ENCODE assay signal across 9 mouse cellular contexts in the genomic region with DNA sequence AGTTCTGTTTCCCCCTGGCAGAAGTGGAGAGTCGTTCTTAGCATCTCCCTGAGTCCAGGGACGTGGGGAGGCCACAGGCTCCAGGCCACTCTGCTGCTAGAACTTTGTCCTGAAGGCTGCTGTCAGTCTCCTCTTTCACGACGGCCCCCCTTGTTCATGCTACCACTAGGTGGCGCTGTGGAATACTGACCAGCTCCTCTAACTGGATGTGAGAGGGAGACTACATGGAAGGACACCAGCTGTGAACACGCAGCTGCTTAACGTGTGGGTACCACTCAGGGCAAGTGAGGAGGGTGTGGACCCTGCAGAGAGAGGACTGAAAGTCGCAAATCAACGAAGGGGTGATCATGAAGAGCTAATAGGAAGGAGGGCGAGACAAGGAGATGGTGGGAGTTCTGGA. TPM values are rescaled to one million over a fixed set of nuclear protein-coding genes. Genes with fewer than 3 reads are reported as not detected.
DNase-seq lines count a peak whose midpoint lies in the region; ATAC-seq and TF ChIP-seq lines count a peak whose summit lies in the region.
"Had no signal": no experiment of that assay in that cellular context is flagged by ENCODE, and none has a peak within 500 bp of the region (broad histone marks: within the 10 kb centered on the region; RNA-seq: fewer than 3 reads in every experiment).

No protein-coding gene starts in this region.

- ATAC-seq in midbrain, embryonic 11.5 days (ENCODE audit: low FRiP score): no peak
- no peak for ATAC-seq in midbrain, embryonic 15.5 days (replicated peaks)
- ATAC-seq in embryonic facial prominence, embryonic 14.5 days (ENCODE audit: low read depth): no peak

- 13% methylated on average over 10 of the region's 10 CpGs for WGBS in midbrain, embryonic 11.5 days
- 9% methylated on average over 10 of the region's 10 CpGs for WGBS in midbrain, embryonic 15.5 days
- 13% methylated on average over 10 of the region's 10 CpGs for WGBS in bone marrow, adult 2 months
- WGBS in embryonic facial prominence, embryonic 14.5 days: 15% methylated on average over 10 of the region's 10 CpGs
- 13% methylated on average over 10 of the region's 10 CpGs for WGBS in small intestine, adult 2 months

- no peak for TF ChIP-seq POLR2A in bone marrow, adult 2 months (IDR thresholded peaks at IDR 0.05; ENCODE audit: borderline replicate concordance, control insufficient read depth, low read depth, low read length)
- TF ChIP-seq POLR2A in small intestine, adult 2 months (IDR thresholded peaks at IDR 0.05; ENCODE audit: low read depth, low read length): 0 out of 2 replicates have a peak, but pooled peaks have one; percentile 23

- no peaks in the 10 kb centered on the region for H3K9me3 ChIP-seq in midbrain, embryonic 11.5 days (ENCODE audit: control insufficient read depth, low read length)
- H3K9me3 ChIP-seq in midbrain, embryonic 15.5 days: no peaks in the 10 kb centered on the region
- no peaks in the 10 kb centered on the region for H3K9me3 ChIP-seq in embryonic facial prominence, embryonic 14.5 days (ENCODE audit: control insufficient read depth, low read length)
- H3K9me3 ChIP-seq: stomach, embryonic 15.5 days had no signal

- H3K4me1 ChIP-seq in midbrain, embryonic 11.5 days (ENCODE audit: control insufficient read depth, insufficient read depth, low read length): 0 out of 2 replicates have a peak, but pooled peaks cover 2% of the 10 kb centered on the region
- peaks cover 16% of the 10 kb centered on the region for H3K4me1 ChIP-seq in midbrain, embryonic 15.5 days
- no peaks in the 10 kb centered on the region for H3K4me1 ChIP-seq in bone marrow, adult 2 months (ENCODE audit: control insufficient read depth, insufficient read depth, low read length)
- peaks cover 8% of the 10 kb centered on the region; the same call in 1 of the 2 replicates for H3K4me1 ChIP-seq in embryonic facial prominence, embryonic 14.5 days (ENCODE audit: control insufficient read depth, insufficient read depth, low read length)
- H3K4me1 ChIP-seq in small intestine, adult 2 months (ENCODE audit: control insufficient read depth, insufficient read depth, insufficient read length, low read length): peaks cover 4% of the 10 kb centered on the region

- no peak overlapping the region for H3K4me2 ChIP-seq in midbrain, embryonic 11.5 days
- no peak overlapping the region for H3K4me2 ChIP-seq in midbrain, embryonic 15.5 days
- H3K4me2 ChIP-seq in embryonic facial prominence, embryonic 14.5 days (ENCODE audit: low read depth, low read length): no peak overlapping the region
- H3K4me2 ChIP-seq: stomach, embryonic 15.5 days had no signal

- H3K36me3 ChIP-seq in midbrain, embryonic 11.5 days (ENCODE audit: control insufficient read depth, insufficient read depth, low read length): no peaks in the 10 kb centered on the region
- H3K36me3 ChIP-seq in midbrain, embryonic 15.5 days (replicated peaks): no peaks in the 10 kb centered on the region
- H3K36me3 ChIP-seq in embryonic facial prominence, embryonic 14.5 days (ENCODE audit: control insufficient read depth, insufficient read depth, low read length): no peaks in the 10 kb centered on the region
- H3K36me3 ChIP-seq in small intestine, adult 2 months (ENCODE audit: control insufficient read depth, insufficient read depth, low read length): no peaks in the 10 kb centered on the region
- H3K36me3 ChIP-seq: stomach, embryonic 15.5 days had no signal

- H3K4me3 ChIP-seq in midbrain, embryonic 11.5 days (ENCODE audit: low read depth, low read length): no peak overlapping the region
- H3K4me3 ChIP-seq in midbrain, embryonic 15.5 days: no peak overlapping the region
- H3K4me3 ChIP-seq in bone marrow, adult 2 months (replicated peaks; ENCODE audit: control insufficient read depth, low read depth, low read length): no peak overlapping the region
- no peak overlapping the region for H3K4me3 ChIP-seq in embryonic facial prominence, embryonic 14.5 days (ENCODE audit: low read depth, low read length)
- H3K4me3 ChIP-seq in small intestine, adult 2 months (ENCODE audit: low read depth, low read length): no peak overlapping the region
- H3K4me3 ChIP-seq: stomach, embryonic 15.5 days had no signal

- no peaks in the 10 kb centered on the region for H3K27me3 ChIP-seq in midbrain, embryonic 11.5 days (ENCODE audit: control insufficient read depth, insufficient read depth, low read length)
- 0 out of 2 replicates have a peak, but pooled peaks cover 3% of the 10 kb centered on the region for H3K27me3 ChIP-seq in midbrain, embryonic 15.5 days (replicated peaks)
- no peaks in the 10 kb centered on the region for H3K27me3 ChIP-seq in embryonic facial prominence, embryonic 14.5 days (replicated peaks; ENCODE audit: control insufficient read depth, insufficient read depth, low read length)
- no peaks in the 10 kb centered on the region; the same call in 1 of the 2 replicates for H3K27me3 ChIP-seq in small intestine, adult 2 months (ENCODE audit: control insufficient read depth, insufficient read depth, low read length)
- H3K27me3 ChIP-seq: stomach, embryonic 15.5 days had no signal

- no peak overlapping the region for H3K27ac ChIP-seq in midbrain, embryonic 11.5 days (ENCODE audit: low read depth, low read length)
- H3K27ac ChIP-seq in midbrain, embryonic 15.5 days: no peak overlapping the region
- no peak overlapping the region for H3K27ac ChIP-seq in bone marrow, adult 2 months (ENCODE audit: control insufficient read depth, insufficient read depth, low read depth, low read length, poor library complexity)
- H3K27ac ChIP-seq in embryonic facial prominence, embryonic 14.5 days (replicated peaks; ENCODE audit: low read depth, low read length): no peak overlapping the region
- no peak overlapping the region for H3K27ac ChIP-seq in small intestine, adult 2 months (ENCODE audit: insufficient read depth, low read depth, low read length)
- H3K27ac ChIP-seq: stomach, embryonic 15.5 days had no signal

- DNase-seq in midbrain, embryonic 11.5 days (ENCODE audit: low spot score, missing footprints): peak; percentile 93
- peak; percentile 55 for DNase-seq in embryonic facial prominence, embryonic 14.5 days (ENCODE audit: low spot score)
- peak; percentile 83 for DNase-seq in kidney, adult 9 months
- peak; percentile 65 for DNase-seq in lung, postnatal 25 days (ENCODE audit: low spot score)
- DNase-seq in frontal cortex, postnatal 10 days (ENCODE audit: low spot score in 2 of 2): no peak

- H3K9ac ChIP-seq in midbrain, embryonic 11.5 days (ENCODE audit: low read length): no peak overlapping the region
- no peak overlapping the region for H3K9ac ChIP-seq in midbrain, embryonic 15.5 days
- H3K9ac ChIP-seq in embryonic facial prominence, embryonic 14.5 days (ENCODE audit: low read depth, low read length): no peak overlapping the region
- H3K9ac ChIP-seq: stomach, embryonic 15.5 days had no signal

- TF ChIP-seq CTCF in bone marrow, adult 2 months (IDR thresholded peaks at IDR 0.05; ENCODE audit: control insufficient read depth, insufficient read depth, low read length): peak; percentile 86
- TF ChIP-seq CTCF in small intestine, adult 2 months (IDR thresholded peaks at IDR 0.05; ENCODE audit: extremely low read depth, insufficient read length, insufficient replicate concordance, low read depth, low read length): peak; percentile 84; the same call in 1 of the 2 replicates

RNA-seq across cellular contexts. Expression of a gene that starts 21.3 kb away (rescaled TPM):
- polyA plus RNA-seq in midbrain, embryonic 11.5 days (2014; fragmentation: Nextera tagmentation; extraction: Ambion mirVana): 3.8 and 6.4 TPM in 2 replicates
- 3.3 and 3.5 TPM in 2 replicates for polyA plus RNA-seq in midbrain, embryonic 15.5 days (2015; fragmentation: Nextera tagmentation; extraction: Ambion mirVana)
- polyA plus RNA-seq in bone marrow, adult 2 months (2011; ENCODE audit: insufficient read depth, insufficient read length, low replicate concordance, missing spikeins): 30.8 and 50.8 TPM in 2 replicates
- 3.0 and 4.7 TPM in 2 replicates for polyA plus RNA-seq in embryonic facial prominence, embryonic 14.5 days (2014; fragmentation: Nextera tagmentation; extraction: Ambion mirVana)
- 2.5 and 3.7 TPM in 2 replicates for polyA plus RNA-seq in small intestine, adult 2 months (2012; rRNA removed)

RNA-seq across cellular contexts. Expression of a gene that starts 37.3 kb away (rescaled TPM):
- 3.6 and 3.7 TPM in 2 replicates for polyA plus RNA-seq in midbrain, embryonic 11.5 days (2014; fragmentation: Nextera tagmentation; extraction: Ambion mirVana)
- 27.2 and 29.5 TPM in 2 replicates for polyA plus RNA-seq in midbrain, embryonic 15.5 days (2015; fragmentation: Nextera tagmentation; extraction: Ambion mirVana)
- 43.0 and 63.9 TPM in 2 replicates for polyA plus RNA-seq in bone marrow, adult 2 months (2011; ENCODE audit: insufficient read depth, insufficient read length, low replicate concordance, missing spikeins)
- 10.0 and 12.0 TPM in 2 replicates for polyA plus RNA-seq in embryonic facial prominence, embryonic 14.5 days (2014; fragmentation: Nextera tagmentation; extraction: Ambion mirVana)
- polyA plus RNA-seq in small intestine, adult 2 months (2012; rRNA removed): 35.6 and 67.1 TPM in 2 replicates

RNA-seq across cellular contexts. Expression of a gene that starts 43.8 kb away (rescaled TPM):
- 146 and 157 TPM in 2 replicates for polyA plus RNA-seq in midbrain, embryonic 11.5 days (2014; fragmentation: Nextera tagmentation; extraction: Ambion mirVana)
- 127 and 131 TPM in 2 replicates for polyA plus RNA-seq in midbrain, embryonic 15.5 days (2015; fragmentation: Nextera tagmentation; extraction: Ambion mirVana)
- 77.1 and 99.0 TPM in 2 replicates for polyA plus RNA-seq in bone marrow, adult 2 months (2011; ENCODE audit: insufficient read depth, insufficient read length, low replicate concordance, missing spikeins)
- 142 and 148 TPM in 2 replicates for polyA plus RNA-seq in embryonic facial prominence, embryonic 14.5 days (2014; fragmentation: Nextera tagmentation; extraction: Ambion mirVana)
- 83.4 and 151 TPM in 2 replicates for polyA plus RNA-seq in small intestine, adult 2 months (2012; rRNA removed)

RNA-seq across cellular contexts. Expression of a gene that starts 45.5 kb away (rescaled TPM):
- 1.8 and 2.3 TPM in 2 replicates for polyA plus RNA-seq in midbrain, embryonic 11.5 days (2014; fragmentation: Nextera tagmentation; extraction: Ambion mirVana)
- polyA plus RNA-seq in midbrain, embryonic 15.5 days (2015; fragmentation: Nextera tagmentation; extraction: Ambion mirVana): 6.0 and 7.3 TPM in 2 replicates
- polyA plus RNA-seq in bone marrow, adult 2 months (2011; ENCODE audit: insufficient read depth, insufficient read length, low replicate concordance, missing spikeins): 9.5 and 24.1 TPM in 2 replicates
- 1.4 and 2.6 TPM in 2 replicates for polyA plus RNA-seq in embryonic facial prominence, embryonic 14.5 days (2014; fragmentation: Nextera tagmentation; extraction: Ambion mirVana)
- 5.8 and 8.6 TPM in 2 replicates for polyA plus RNA-seq in small intestine, adult 2 months (2012; rRNA removed)

RNA-seq across cellular contexts. Expression of a gene that starts 50.8 kb away (rescaled TPM):
- not detected in 2 replicates for polyA plus RNA-seq in midbrain, embryonic 11.5 days (2014; fragmentation: Nextera tagmentation; extraction: Ambion mirVana)
- 0.10 and 0.92 TPM in 2 replicates for polyA plus RNA-seq in midbrain, embryonic 15.5 days (2015; fragmentation: Nextera tagmentation; extraction: Ambion mirVana)
- polyA plus RNA-seq in bone marrow, adult 2 months (2011; ENCODE audit: insufficient read depth, insufficient read length, low replicate concordance, missing spikeins): not detected in 2 replicates
- polyA plus RNA-seq in embryonic facial prominence, embryonic 14.5 days (2014; fragmentation: Nextera tagmentation; extraction: Ambion mirVana): 7.4 and 7.9 TPM in 2 replicates
- 0.11 and 3.5 TPM in 2 replicates for polyA plus RNA-seq in small intestine, adult 2 months (2012; rRNA removed)

Comparison
In these comparisons a context has a peak if more than half of its experiments do, and no peak if none do; other contexts are left out.
1. DNase-seq: peak in midbrain, embryonic 11.5 days (single experiment), embryonic facial prominence, embryonic 14.5 days (single experiment), kidney, adult 9 months (single experiment) and lung, postnatal 25 days (single experiment); none in frontal cortex, postnatal 10 days (0 of 2).